Mouse (Mus musculus) liver, adult 2 months (tissue): Measurements from ENCODE around the gene Cyp4f40.

Experiments
- CTCF ChIP-seq: fragments of 200-500 bp; IDR thresholded peaks from 2 replicates; pipeline ENCODE4 v1.5.1; 2011; ENCODE audit warnings: low read depth, low read length, control low read depth
- POLR2A ChIP-seq: fragments of 200-500 bp; IDR thresholded peaks from 2 replicates; pipeline ENCODE4 v1.6.1; 2011; ENCODE audit warnings: low read length, control low read depth; ENCODE audit not compliant: insufficient read depth; ENCODE audit errors: extremely low read depth

DNA sequence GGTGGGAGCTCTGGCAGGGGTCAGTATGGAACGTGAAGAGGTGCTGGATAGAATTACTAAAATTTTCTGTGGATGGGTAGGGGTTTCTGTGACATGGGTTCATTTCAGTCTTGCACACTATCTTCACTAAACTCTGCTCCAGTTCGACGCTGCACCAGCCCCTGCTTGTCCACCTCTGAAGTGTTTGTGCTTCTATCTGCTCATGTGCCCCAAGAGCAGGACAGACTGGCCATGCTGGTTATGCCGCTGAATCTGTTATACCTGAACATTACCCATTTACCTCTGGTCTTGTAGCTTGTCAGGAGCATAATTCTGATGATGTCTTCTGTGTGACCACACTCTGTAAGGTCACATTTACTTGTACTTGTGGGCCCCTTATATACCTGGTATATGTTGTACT, 12.1 kb upstream of the Cyp4f40 start:
- TF ChIP-seq POLR2A (no peak), CTCF (no peak)
